Mouse (Mus musculus): ENCODE measurements around the gene Kcnma1. TPM values are rescaled to one million over a fixed set of nuclear protein-coding genes. Genes with fewer than 3 reads are reported as not detected.

Gene Kcnma1
- polyA plus RNA-seq, 1 experiment from 2014 or later, result 1.1 TPM

DNA sequence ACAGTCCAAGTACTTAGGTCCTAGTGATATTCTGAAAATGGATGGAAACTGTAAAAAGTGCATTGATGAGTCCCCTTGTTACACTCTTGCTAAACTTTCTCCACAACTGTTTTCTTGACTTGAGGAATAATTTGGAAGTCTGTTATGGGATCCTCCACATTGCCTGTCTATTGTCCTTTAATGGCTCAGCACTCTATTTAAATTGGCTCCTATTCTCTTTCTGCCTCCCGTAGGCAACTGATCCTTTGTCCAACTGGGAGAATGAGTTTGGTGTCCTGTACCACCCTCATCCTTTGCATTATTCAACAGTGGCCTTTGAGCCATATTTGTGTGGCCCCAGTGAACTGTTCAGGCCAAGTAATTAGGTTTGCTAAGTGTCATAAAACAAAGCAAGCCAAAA, 616.6 kb downstream of the Kcnma1 start:
- DNase-seq (ENCODE audit: low spot score, missing footprints), result no peak
- H3K36me3 ChIP-seq (ENCODE audit: control insufficient read depth, insufficient read depth, low read length), result no peaks in the 10 kb centered on the region
- H3K9ac ChIP-seq (ENCODE audit: low read length), result no peak overlapping the region
- WGBS, result 17% methylated on average over 1 of the region's 1 CpGs
- H3K27ac ChIP-seq (ENCODE audit: low read depth, low read length), result no peak overlapping the region
- H3K9me3 ChIP-seq (ENCODE audit: control insufficient read depth, low read length), result no peaks in the 10 kb centered on the region
- no peaks in the 10 kb centered on the region for H3K27me3 ChIP-seq (ENCODE audit: control insufficient read depth, insufficient read depth, low read length)
- no peak overlapping the region for H3K4me3 ChIP-seq (ENCODE audit: low read depth, low read length)
- no peak for ATAC-seq (ENCODE audit: low FRiP score)
- peaks cover 5% of the 10 kb centered on the region; the same call in 1 of the 2 replicates for H3K4me1 ChIP-seq (ENCODE audit: control insufficient read depth, insufficient read depth, low read length)
- no peak overlapping the region for H3K4me2 ChIP-seq

GRCm38 (mm10) chr14:23391566-23391965, 622.7 kb downstream of the Kcnma1 start:
- Histone ChIP-seq H3K9ac (ENCODE audit: low read length) (no peak overlapping the region), H3K27me3 (ENCODE audit: control insufficient read depth, insufficient read depth, low read length) (no peaks in the 10 kb centered on the region), H3K36me3 (ENCODE audit: control insufficient read depth, insufficient read depth, low read length) (no peaks in the 10 kb centered on the region), H3K4me3 (ENCODE audit: low read depth, low read length) (no peak overlapping the region), H3K4me2 (no peak overlapping the region), H3K9me3 (ENCODE audit: control insufficient read depth, low read length) (no peaks in the 10 kb centered on the region), H3K27ac (ENCODE audit: low read depth, low read length) (no peak overlapping the region), H3K4me1 (ENCODE audit: control insufficient read depth, insufficient read depth, low read length) (no peaks in the 10 kb centered on the region)
- peak; percentile 33 for DNase-seq (ENCODE audit: low spot score, missing footprints)
- 77% methylated on average over 3 of the region's 3 CpGs for WGBS
- ATAC-seq (ENCODE audit: low FRiP score), result no peak

DNA sequence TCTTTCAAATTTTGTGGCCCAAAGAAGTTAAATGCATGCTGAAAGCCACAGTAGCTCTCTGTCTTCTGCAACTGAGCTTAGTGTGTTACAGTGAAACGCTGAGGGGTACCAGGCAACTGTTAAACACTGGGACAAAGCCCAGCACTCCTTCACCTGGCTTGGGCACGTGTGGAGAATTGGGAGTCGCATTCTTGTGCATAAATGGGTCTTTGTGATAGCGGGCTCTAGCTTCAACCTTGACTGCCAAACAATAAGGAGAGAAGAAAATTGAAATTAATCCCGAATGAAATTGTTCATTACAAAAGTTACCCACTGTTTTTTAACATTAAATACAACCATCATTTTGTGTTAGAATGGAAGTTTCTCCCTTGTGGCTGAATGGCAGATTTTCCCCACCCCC, 623.5 kb downstream of the Kcnma1 start:
- H3K36me3 ChIP-seq (ENCODE audit: control insufficient read depth, insufficient read depth, low read length), result no peaks in the 10 kb centered on the region
- ATAC-seq (ENCODE audit: low FRiP score), result no peak
- H3K27ac ChIP-seq (ENCODE audit: low read depth, low read length), result no peak overlapping the region
- H3K27me3 ChIP-seq (ENCODE audit: control insufficient read depth, insufficient read depth, low read length), result no peaks in the 10 kb centered on the region
- no peaks in the 10 kb centered on the region for H3K9me3 ChIP-seq (ENCODE audit: control insufficient read depth, low read length)
- H3K4me2 ChIP-seq, result no peak overlapping the region
- peak; percentile 64 for DNase-seq (ENCODE audit: low spot score, missing footprints)
- WGBS, result 68% methylated on average over 5 of the region's 5 CpGs
- H3K9ac ChIP-seq (ENCODE audit: low read length), result no peak overlapping the region
- H3K4me1 ChIP-seq (ENCODE audit: control insufficient read depth, insufficient read depth, low read length), result 0 out of 2 replicates have a peak, but pooled peaks cover 2% of the 10 kb centered on the region
- H3K4me3 ChIP-seq (ENCODE audit: low read depth, low read length), result no peak overlapping the region

GRCm38 (mm10) chr14:23390161-23390560, 624.1 kb downstream of the Kcnma1 start:
- no peak for ATAC-seq (ENCODE audit: low FRiP score)
- H3K4me2 ChIP-seq, result no peak overlapping the region
- H3K36me3 ChIP-seq (ENCODE audit: control insufficient read depth, insufficient read depth, low read length), result no peaks in the 10 kb centered on the region
- peak; percentile 41 for DNase-seq (ENCODE audit: low spot score, missing footprints)
- H3K4me1 ChIP-seq (ENCODE audit: control insufficient read depth, insufficient read depth, low read length), result 0 out of 2 replicates have a peak, but pooled peaks cover 2% of the 10 kb centered on the region
- H3K9me3 ChIP-seq (ENCODE audit: control insufficient read depth, low read length), result no peaks in the 10 kb centered on the region
- WGBS, result 65% methylated on average over 4 of the region's 4 CpGs
- no peak overlapping the region for H3K27ac ChIP-seq (ENCODE audit: low read depth, low read length)
- H3K27me3 ChIP-seq (ENCODE audit: control insufficient read depth, insufficient read depth, low read length), result no peaks in the 10 kb centered on the region
- no peak overlapping the region for H3K9ac ChIP-seq (ENCODE audit: low read length)
- H3K4me3 ChIP-seq (ENCODE audit: low read depth, low read length), result no peak overlapping the region

DNA sequence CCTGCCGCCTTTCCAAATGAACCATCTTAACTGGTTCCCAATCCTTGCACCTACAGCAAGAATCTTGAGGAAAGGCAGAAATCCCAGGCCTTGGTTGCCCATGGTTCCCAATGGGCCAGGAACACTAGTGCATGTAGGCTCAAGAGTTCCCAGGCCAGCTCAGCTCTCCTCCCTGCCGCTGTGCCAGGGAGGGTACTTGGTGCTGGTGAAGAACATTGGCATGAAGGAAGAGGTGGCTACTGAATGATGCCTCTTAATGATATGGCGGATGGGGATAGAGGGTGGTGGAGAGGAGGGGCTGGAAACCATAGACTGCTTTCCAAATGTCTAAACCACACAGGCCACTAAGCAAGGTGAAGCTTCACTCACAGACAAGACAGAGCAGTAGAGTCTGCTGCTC, 627.5 kb downstream of the Kcnma1 start:
- Histone ChIP-seq H3K9me3 (ENCODE audit: control insufficient read depth, low read length) (no peaks in the 10 kb centered on the region), H3K9ac (ENCODE audit: low read length) (no peak overlapping the region), H3K4me1 (ENCODE audit: control insufficient read depth, insufficient read depth, low read length) (0 out of 2 replicates have a peak, but pooled peaks cover 2% of the 10 kb centered on the region), H3K27me3 (ENCODE audit: control insufficient read depth, insufficient read depth, low read length) (no peaks in the 10 kb centered on the region), H3K36me3 (ENCODE audit: control insufficient read depth, insufficient read depth, low read length) (no peaks in the 10 kb centered on the region), H3K27ac (ENCODE audit: low read depth, low read length) (no peak overlapping the region), H3K4me3 (ENCODE audit: low read depth, low read length) (no peak overlapping the region), H3K4me2 (no peak overlapping the region)
- DNase-seq (ENCODE audit: low spot score, missing footprints) (peak; percentile 61), ATAC-seq (ENCODE audit: low FRiP score) (no peak)
- WGBS, result 96% methylated on average over 3 of the region's 3 CpGs

- Histone ChIP-seq H3K4me2 (no peak overlapping the region), H3K27ac (ENCODE audit: low read depth, low read length) (no peak overlapping the region; the same call in 1 of the 2 replicates), H3K9me3 (ENCODE audit: control insufficient read depth, low read length) (no peaks in the 10 kb centered on the region), H3K4me3 (ENCODE audit: low read depth, low read length) (no peak overlapping the region), H3K9ac (ENCODE audit: low read length) (no peak overlapping the region), H3K27me3 (ENCODE audit: control insufficient read depth, insufficient read depth, low read length) (no peaks in the 10 kb centered on the region), H3K4me1 (ENCODE audit: control insufficient read depth, insufficient read depth, low read length) (0 out of 2 replicates have a peak, but pooled peaks cover 2% of the 10 kb centered on the region), H3K36me3 (ENCODE audit: control insufficient read depth, insufficient read depth, low read length) (no peaks in the 10 kb centered on the region)
- WGBS, result 48% methylated on average over 11 of the region's 11 CpGs
- DNase-seq (ENCODE audit: low spot score, missing footprints) (peak; percentile 79), ATAC-seq (ENCODE audit: low FRiP score) (no peak)
These were observed 628.3 kb downstream of the Kcnma1 start for GRCm38 (mm10) chr14:23385776-23386608.

DNA sequence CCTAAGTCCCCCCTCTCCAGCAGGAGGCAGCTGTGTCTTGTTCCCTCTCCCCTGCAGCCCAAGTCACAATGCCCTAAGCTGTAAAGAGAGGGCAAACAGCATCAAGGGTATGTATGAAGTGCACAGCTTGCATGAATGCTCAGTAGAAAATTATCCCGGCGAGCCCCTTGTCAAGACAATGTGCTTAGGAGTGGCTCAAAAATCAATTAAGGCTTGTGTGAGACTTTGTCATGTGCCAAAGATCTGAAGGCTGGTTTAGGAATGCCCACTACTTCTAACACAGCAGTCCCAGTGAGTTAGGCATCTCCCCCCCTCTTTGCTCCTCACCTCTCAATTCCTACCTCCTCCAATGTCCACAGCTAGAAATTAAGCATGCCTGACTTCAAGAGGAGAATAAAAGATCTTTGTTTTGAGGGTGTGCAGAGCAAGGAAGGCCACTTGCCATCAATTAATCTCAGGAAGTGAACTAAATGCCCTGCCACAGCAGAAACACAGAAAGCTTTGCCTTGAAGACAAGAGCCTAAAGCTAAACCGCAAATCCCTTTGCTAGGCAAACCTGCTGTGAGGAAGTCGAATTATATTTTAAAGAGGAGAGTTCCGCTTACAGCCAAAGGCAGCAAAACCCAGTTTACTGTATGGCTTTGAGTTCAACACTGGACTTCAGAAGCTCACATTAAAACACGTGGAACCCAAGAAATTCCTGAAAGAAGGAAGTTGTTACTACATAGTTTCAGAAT, 635.8 kb downstream of the Kcnma1 start:
- Histone ChIP-seq H3K9me3 (ENCODE audit: control insufficient read depth, low read length) (no peaks in the 10 kb centered on the region), H3K9ac (ENCODE audit: low read length) (no peak overlapping the region), H3K36me3 (ENCODE audit: control insufficient read depth, insufficient read depth, low read length) (no peaks in the 10 kb centered on the region), H3K27me3 (ENCODE audit: control insufficient read depth, insufficient read depth, low read length) (no peaks in the 10 kb centered on the region; the same call in 1 of the 2 replicates), H3K4me1 (ENCODE audit: control insufficient read depth, insufficient read depth, low read length) (peaks cover 12% of the 10 kb centered on the region), H3K4me3 (ENCODE audit: low read depth, low read length) (no peak overlapping the region), H3K27ac (ENCODE audit: low read depth, low read length) (no peak overlapping the region), H3K4me2 (no peak overlapping the region)
- DNase-seq (ENCODE audit: low spot score, missing footprints) (peak; percentile 88), ATAC-seq (ENCODE audit: low FRiP score) (peak; percentile 94)
- 25% methylated on average over 6 of the region's 6 CpGs for WGBS

DNA sequence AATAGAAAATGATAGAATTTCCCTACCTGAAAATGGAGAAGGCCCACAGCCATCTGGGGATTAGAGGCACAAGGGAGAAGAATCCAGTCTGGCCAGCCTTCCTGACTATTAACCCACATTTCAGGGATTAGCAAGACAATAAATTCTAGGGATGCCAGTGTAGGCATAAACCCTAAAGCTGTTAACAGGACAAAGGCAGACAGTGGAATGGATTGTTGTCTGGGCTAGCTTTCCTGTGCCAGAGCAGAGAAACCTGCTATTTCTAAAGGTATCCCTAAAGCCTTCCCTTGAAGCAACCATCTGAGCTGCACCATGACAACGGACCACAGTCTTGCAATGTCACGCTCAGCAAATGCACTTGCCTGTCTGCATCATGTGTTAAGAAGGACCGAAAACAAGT, 642.3 kb downstream of the Kcnma1 start:
- WGBS, result 41% methylated on average over 3 of the region's 3 CpGs
- DNase-seq (ENCODE audit: low spot score, missing footprints), result no peak

GRCm38 (mm10) chr14:23360491-23360995, 653.7 kb downstream of the Kcnma1 start:
- DNase-seq (ENCODE audit: low spot score, missing footprints) (no peak), ATAC-seq (ENCODE audit: low FRiP score) (peak; percentile 54; the same call in 1 of the 2 replicates)
- Histone ChIP-seq H3K36me3 (ENCODE audit: control insufficient read depth, insufficient read depth, low read length) (no peaks in the 10 kb centered on the region), H3K27ac (ENCODE audit: low read depth, low read length) (no peak overlapping the region), H3K4me3 (ENCODE audit: low read depth, low read length) (no peak overlapping the region), H3K9me3 (ENCODE audit: control insufficient read depth, low read length) (no peaks in the 10 kb centered on the region), H3K27me3 (ENCODE audit: control insufficient read depth, insufficient read depth, low read length) (no peaks in the 10 kb centered on the region), H3K4me2 (no peak overlapping the region), H3K9ac (ENCODE audit: low read length) (no peak overlapping the region), H3K4me1 (ENCODE audit: control insufficient read depth, insufficient read depth, low read length) (0 out of 2 replicates have a peak, but pooled peaks cover 5% of the 10 kb centered on the region)
- 63% methylated on average over 11 of the region's 11 CpGs for WGBS

More for the DNA sequence above, 642.3 kb downstream of the Kcnma1 start:
- Histone ChIP-seq H3K4me3 (ENCODE audit: low read depth, low read length) (no peak overlapping the region), H3K27me3 (ENCODE audit: control insufficient read depth, insufficient read depth, low read length) (no peaks in the 10 kb centered on the region), H3K27ac (ENCODE audit: low read depth, low read length) (no peak overlapping the region), H3K9ac (ENCODE audit: low read length) (no peak overlapping the region), H3K4me2 (no peak overlapping the region), H3K4me1 (ENCODE audit: control insufficient read depth, insufficient read depth, low read length) (peaks cover 3% of the 10 kb centered on the region; the same call in 1 of the 2 replicates), H3K36me3 (ENCODE audit: control insufficient read depth, insufficient read depth, low read length) (no peaks in the 10 kb centered on the region), H3K9me3 (ENCODE audit: control insufficient read depth, low read length) (no peaks in the 10 kb centered on the region)
- no peak for ATAC-seq (ENCODE audit: low FRiP score)

Measured in midbrain, embryonic 11.5 days (tissue).